Mouse (Mus musculus) cerebellum, postnatal 4 days (tissue): ENCODE measurements at regions not wholly inside any gene's neighbourhood (a gene's known extent, or its start where the extent isn't known, plus 50 kb on each side); places are given as distances from the start of the nearest gene placed in this dataset.

Experiments
- DNase-seq, 2 experiments: peaks; one replicate each; pipeline ENCODE4 v3.0.0; 2022; ENCODE audit warnings: low spot score in 2 of 2, mixed read lengths in 1 of 2

- DNase-seq: no peak
These were observed 201.8 kb downstream of the Sptssa start for GRCm38 (mm10) chr12:54454606-54455005.

- DNase-seq: no peak
These were observed 203.0 kb downstream of the Sptssa start for GRCm38 (mm10) chr12:54453343-54453742.

- DNase-seq: no peak
These were observed 206.0 kb downstream of the Sptssa start for GRCm38 (mm10) chr12:54450369-54450768.

GRCm38 (mm10) chr12:54448221-54448620, 208.2 kb downstream of the Sptssa start:
- DNase-seq: no peak

- no peak for DNase-seq
These were observed 209.0 kb downstream of the Sptssa start for GRCm38 (mm10) chr12:54447354-54447753.

GRCm38 (mm10) chr12:54446356-54446755, 210.0 kb downstream of the Sptssa start:
- DNase-seq: no peak

- no peak for DNase-seq
These were observed 212.0 kb downstream of the Sptssa start for GRCm38 (mm10) chr12:54444416-54444815.

GRCm38 (mm10) chr12:54443285-54443684, 213.1 kb downstream of the Sptssa start:
- DNase-seq: no peak

GRCm38 (mm10) chr12:54442408-54442807, 214.0 kb downstream of the Sptssa start:
- no peak for DNase-seq

- DNase-seq: no peak
These were observed 215.4 kb downstream of the Sptssa start for GRCm38 (mm10) chr12:54440851-54441593.

GRCm38 (mm10) chr12:54438793-54439192, 217.6 kb downstream of the Sptssa start:
- DNase-seq: no peak

- DNase-seq: no peak
These were observed 221.6 kb upstream of the Egln3 start for GRCm38 (mm10) chr12:54425236-54425635.

- no peak for DNase-seq
These were observed 211.2 kb upstream of the Egln3 start for GRCm38 (mm10) chr12:54414829-54415228.

- no peak for DNase-seq
These were observed 210.5 kb upstream of the Egln3 start for GRCm38 (mm10) chr12:54414201-54414600.

GRCm38 (mm10) chr12:54410038-54410605, 206.5 kb upstream of the Egln3 start:
- DNase-seq: no peak

GRCm38 (mm10) chr12:54408906-54409305, 205.2 kb upstream of the Egln3 start:
- DNase-seq: no peak

GRCm38 (mm10) chr12:54407301-54407896, 203.7 kb upstream of the Egln3 start:
- no peak for DNase-seq

GRCm38 (mm10) chr12:54405066-54405465, 201.4 kb upstream of the Egln3 start:
- no peak for DNase-seq

- no peak for DNase-seq
These were observed 198.9 kb upstream of the Egln3 start for GRCm38 (mm10) chr12:54402591-54402990.

GRCm38 (mm10) chr12:54401665-54402064, 198.0 kb upstream of the Egln3 start:
- DNase-seq: no peak

GRCm38 (mm10) chr12:54400084-54400483, 196.4 kb upstream of the Egln3 start:
- DNase-seq: no peak

- no peak for DNase-seq
These were observed 194.4 kb upstream of the Egln3 start for GRCm38 (mm10) chr12:54398080-54398479.

GRCm38 (mm10) chr12:54396952-54397351, 193.3 kb upstream of the Egln3 start:
- DNase-seq: no peak
